Mouse (Mus musculus) testis, adult 2 months (tissue): Measurements from ENCODE around the gene Sidt2.

Experiments
- CTCF ChIP-seq: fragments of 200-500 bp; IDR thresholded peaks from 2 replicates; pipeline ENCODE4 v1.5.1; 2012; ENCODE audit warnings: low read depth, mild to moderate bottlenecking, inconsistent platforms, low read length, moderate library complexity; ENCODE audit not compliant: control insufficient read depth, insufficient read depth, insufficient replicate concordance
- POLR2A ChIP-seq: fragments of 200-500 bp; IDR thresholded peaks from 2 replicates; pipeline ENCODE4 v1.6.1; 2012; ENCODE audit warnings: low read depth, mild to moderate bottlenecking, inconsistent platforms, low read length, moderate library complexity; ENCODE audit not compliant: control insufficient read depth

DNA sequence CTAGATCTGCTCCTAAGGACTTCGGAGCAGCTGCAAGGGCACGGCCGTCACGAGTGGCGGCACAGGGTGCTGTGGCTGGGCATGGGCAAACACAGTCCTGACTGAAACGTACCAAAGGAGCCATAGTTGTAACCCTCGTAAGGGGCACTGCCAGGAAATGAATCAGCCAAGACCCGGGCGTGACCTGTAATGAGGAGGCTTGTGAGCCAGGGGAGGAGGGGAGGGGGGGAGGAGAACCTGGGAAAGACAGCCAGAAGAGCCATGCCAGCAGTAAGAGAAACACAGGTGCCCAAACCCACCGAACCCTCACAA is 8.2 kb downstream of the Sidt2 start:
- TF ChIP-seq CTCF = no peak
- no peak for TF ChIP-seq POLR2A
